Mouse (Mus musculus): ENCODE data around the gene Ihh. TPM values are rescaled to one million over a fixed set of nuclear protein-coding genes. Genes with fewer than 3 reads are reported as not detected.

Ihh gene
- total and polyA plus RNA-seq, 3 experiments: not detected

DNA sequence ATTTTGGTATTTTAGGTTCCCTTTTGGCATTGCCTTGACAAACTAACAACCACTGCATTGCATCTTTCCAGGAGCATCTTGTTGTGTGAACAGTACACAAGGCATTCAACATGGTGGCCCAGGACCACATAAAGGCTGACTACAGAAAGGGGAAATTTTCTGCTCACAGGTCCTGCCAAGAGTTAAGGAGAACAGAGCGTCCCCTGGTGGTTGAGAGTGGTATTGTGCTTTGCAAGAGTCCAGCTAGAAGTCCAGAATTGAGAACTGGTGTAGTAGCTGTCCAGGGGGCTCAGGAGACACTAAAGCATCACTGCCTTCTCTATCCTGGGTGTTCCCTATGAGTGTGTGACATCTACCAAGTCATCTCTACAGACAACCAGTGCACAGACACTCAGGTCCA, 49.0 kb upstream of the Ihh start:
- peak; percentile 67 for DNase-seq (ENCODE audit: extremely low read depth)
- in situ Hi-C loops (cut with MboI; ENCODE audit: low pct_ligation_motif_present, low pct_unique_long_range_greater_than_20kb, low sequenced_read_pairs) (no loop called here), dilution Hi-C loops (cut with MboI; ENCODE audit: extremely low pct_ligation_motif_present, extremely low pct_unique_long_range_greater_than_20kb, low sequenced_read_pairs) (no loop called here)
- Histone ChIP-seq H3K9me3 (replicated peaks; ENCODE audit: low read length) (no peaks in the 10 kb centered on the region), H3K79me2 (replicated peaks; ENCODE audit: control insufficient read depth, extremely low read depth, insufficient read depth, poor library complexity, severe bottlenecking) (no peaks in the 10 kb centered on the region), H3K4me3 (replicated peaks in 1 of 3; ENCODE audit: low read depth in 2 of 3, low read length in 2 of 3, poor library complexity in 1 of 3) (no peak overlapping the region), H3K4me2 (ENCODE audit: insufficient read depth, low read depth, poor library complexity, severe bottlenecking) (no peak overlapping the region), H3K9ac (ENCODE audit: insufficient read depth, low read depth) (no peak overlapping the region), H3K36me3 (replicated peaks in 1 of 2; ENCODE audit: control insufficient read depth in 1 of 2, insufficient read depth in 1 of 2, low read length in 1 of 2) (no peaks in the 10 kb centered on the region), H3K27ac (ENCODE audit: insufficient read depth, low read depth) (no peak overlapping the region), H3K27me3 (replicated peaks) (no peaks in the 10 kb centered on the region), H3K4me1 (ENCODE audit: control insufficient read depth in 1 of 2, insufficient read depth in 2 of 2) (peaks cover 0 to 11% of the 10 kb centered on the region in 2 experiments; a peak in 1 of 4 replicates)
- 0 out of 2 replicates have a peak, but pooled peaks have one; percentile 26 for TF ChIP-seq JUND (conservative IDR thresholded peaks at IDR 0.05; ENCODE audit: low read depth, low read length)
- TF ChIP-seq SMC3 (IDR thresholded peaks at IDR 0.05; ENCODE audit: low read depth, low read length): peak; percentile 96
- no peak; the same call in 1 of the 2 replicates for TF ChIP-seq NELFE (IDR thresholded peaks at IDR 0.05; ENCODE audit: low read depth, low read length)
- no peak for TF ChIP-seq HCFC1 (IDR thresholded peaks at IDR 0.05; ENCODE audit: low read depth, low read length)
- TF ChIP-seq RAD21 (IDR thresholded peaks at IDR 0.05; ENCODE audit: low read depth, low read length): peak; percentile 57
- TF ChIP-seq CTCF (conservative IDR thresholded peaks at IDR 0.05 in 1 of 2, IDR thresholded peaks at IDR 0.05 in 1 of 2; ENCODE audit: low read depth in 2 of 2, low read length in 2 of 2): peak; percentile 92 to 100

DNA sequence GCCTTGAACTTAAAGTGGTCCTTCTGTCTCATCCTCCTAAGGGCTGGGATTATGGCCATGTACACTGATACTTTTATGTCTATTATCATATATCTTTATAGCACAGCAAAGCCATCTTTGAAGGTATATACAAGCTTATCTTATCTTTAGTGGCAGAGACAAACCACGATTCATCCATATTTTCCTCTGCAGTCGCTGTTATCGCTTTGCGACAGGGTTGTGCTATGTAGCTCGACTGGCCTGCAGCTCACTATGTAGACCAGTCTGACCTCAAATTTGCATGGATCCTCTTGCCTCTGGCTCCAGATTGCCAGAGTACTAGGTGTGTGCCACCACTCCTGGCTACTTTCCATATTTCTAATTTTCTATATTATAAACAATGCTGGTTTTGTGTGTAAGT, 47.7 kb upstream of the Ihh start:
- no peak overlapping the region for H3K9ac ChIP-seq (ENCODE audit: insufficient read depth, low read depth)
- peaks cover 0 to 11% of the 10 kb centered on the region in 2 experiments; a peak in 1 of 4 replicates for H3K4me1 ChIP-seq (ENCODE audit: control insufficient read depth in 1 of 2, insufficient read depth in 2 of 2)
- no peak for DNase-seq (ENCODE audit: extremely low read depth)
- TF ChIP-seq POLR2AphosphoS2 (IDR thresholded peaks at IDR 0.05; ENCODE audit: low read depth, low read length) (no peak), CHD1 (IDR thresholded peaks at IDR 0.05; ENCODE audit: low read depth, low read length) (no peak), RCOR1 (conservative IDR thresholded peaks at IDR 0.05; ENCODE audit: low read depth, low read length) (no peak), IRF4 (IDR thresholded peaks at IDR 0.05; ENCODE audit: low read depth, low read length) (no peak)
- no peak overlapping the region for H3K4me2 ChIP-seq (ENCODE audit: insufficient read depth, low read depth, poor library complexity, severe bottlenecking)
- no peaks in the 10 kb centered on the region for H3K36me3 ChIP-seq (replicated peaks in 1 of 2; ENCODE audit: control insufficient read depth in 1 of 2, insufficient read depth in 1 of 2, low read length in 1 of 2)
- H3K9me3 ChIP-seq (replicated peaks; ENCODE audit: low read length): no peaks in the 10 kb centered on the region
- no peak overlapping the region for H3K4me3 ChIP-seq (replicated peaks in 1 of 3; ENCODE audit: low read depth in 2 of 3, low read length in 2 of 3, poor library complexity in 1 of 3)
- in situ Hi-C loops (cut with MboI; ENCODE audit: low pct_ligation_motif_present, low pct_unique_long_range_greater_than_20kb, low sequenced_read_pairs) (loop anchor here (5.0 kb wide), 1 partner anchor 37 kb away; no protein-coding TSS in a partner anchor), dilution Hi-C loops (cut with MboI; ENCODE audit: extremely low pct_ligation_motif_present, extremely low pct_unique_long_range_greater_than_20kb, low sequenced_read_pairs) (no loop called here)
- H3K27me3 ChIP-seq (replicated peaks): no peaks in the 10 kb centered on the region
- no peak overlapping the region for H3K27ac ChIP-seq (ENCODE audit: insufficient read depth, low read depth)
- H3K79me2 ChIP-seq (replicated peaks; ENCODE audit: control insufficient read depth, extremely low read depth, insufficient read depth, poor library complexity, severe bottlenecking): no peaks in the 10 kb centered on the region

- in situ Hi-C loops (cut with MboI; ENCODE audit: low pct_ligation_motif_present, low pct_unique_long_range_greater_than_20kb, low sequenced_read_pairs) (loop anchor here (5.0 kb wide), 1 partner anchor 35 kb away; no protein-coding TSS in a partner anchor), dilution Hi-C loops (cut with MboI; ENCODE audit: extremely low pct_ligation_motif_present, extremely low pct_unique_long_range_greater_than_20kb, low sequenced_read_pairs) (no loop called here)
- DNase-seq (ENCODE audit: extremely low read depth): no peak
- no peaks in the 10 kb centered on the region for H3K36me3 ChIP-seq (replicated peaks in 1 of 2; ENCODE audit: control insufficient read depth in 1 of 2, insufficient read depth in 1 of 2, low read length in 1 of 2)
- H3K79me2 ChIP-seq (replicated peaks; ENCODE audit: control insufficient read depth, extremely low read depth, insufficient read depth, poor library complexity, severe bottlenecking): no peaks in the 10 kb centered on the region
- H3K9me3 ChIP-seq (replicated peaks; ENCODE audit: low read length): no peaks in the 10 kb centered on the region
- no peak overlapping the region for H3K27ac ChIP-seq (ENCODE audit: insufficient read depth, low read depth)
- no peak overlapping the region for H3K9ac ChIP-seq (ENCODE audit: insufficient read depth, low read depth)
- no peak overlapping the region for H3K4me3 ChIP-seq (replicated peaks in 1 of 3; ENCODE audit: low read depth in 2 of 3, low read length in 2 of 3, poor library complexity in 1 of 3)
- peaks cover 0 to 11% of the 10 kb centered on the region in 2 experiments; a peak in 1 of 4 replicates for H3K4me1 ChIP-seq (ENCODE audit: control insufficient read depth in 1 of 2, insufficient read depth in 2 of 2)
- no peak for TF ChIP-seq MYC (IDR thresholded peaks at IDR 0.05; ENCODE audit: low read depth, low read length)
- no peak for TF ChIP-seq SMC3 (IDR thresholded peaks at IDR 0.05; ENCODE audit: low read depth, low read length)
- no peak for TF ChIP-seq USF1 (IDR thresholded peaks at IDR 0.05; ENCODE audit: low read depth, low read length)
- TF ChIP-seq GABPA (IDR thresholded peaks at IDR 0.05; ENCODE audit: insufficient replicate concordance, low read depth, low read length): no peak
- no peak for TF ChIP-seq POLR2AphosphoS2 (IDR thresholded peaks at IDR 0.05; ENCODE audit: low read depth, low read length)
- TF ChIP-seq E2F4 (IDR thresholded peaks at IDR 0.05; ENCODE audit: insufficient replicate concordance, low read depth, low read length): no peak
- TF ChIP-seq UBTF (IDR thresholded peaks at IDR 0.05; ENCODE audit: low read depth, low read length): no peak
- TF ChIP-seq MAX (IDR thresholded peaks at IDR 0.05; ENCODE audit: low read length): no peak
- no peak for TF ChIP-seq CHD2 (IDR thresholded peaks at IDR 0.05; ENCODE audit: low read length)
- no peak for TF ChIP-seq ETS1 (conservative IDR thresholded peaks at IDR 0.05; ENCODE audit: low read depth, low read length)
- TF ChIP-seq RCOR1 (conservative IDR thresholded peaks at IDR 0.05; ENCODE audit: low read depth, low read length): no peak
- TF ChIP-seq ZMIZ1 (IDR thresholded peaks at IDR 0.05; ENCODE audit: low read depth, low read length): no peak
- TF ChIP-seq KAT2A (IDR thresholded peaks at IDR 0.05; ENCODE audit: insufficient replicate concordance, low read length): no peak
- no peak for TF ChIP-seq NELFE (IDR thresholded peaks at IDR 0.05; ENCODE audit: low read depth, low read length)
- no peak for TF ChIP-seq EP300 (IDR thresholded peaks at IDR 0.05; ENCODE audit: low read length)
- TF ChIP-seq JUND (conservative IDR thresholded peaks at IDR 0.05; ENCODE audit: low read depth, low read length): no peak
- TF ChIP-seq MAFK (IDR thresholded peaks at IDR 0.05; ENCODE audit: insufficient replicate concordance, low read length): no peak
- no peaks in the 10 kb centered on the region for H3K27me3 ChIP-seq (replicated peaks)
- no peak overlapping the region for H3K4me2 ChIP-seq (ENCODE audit: insufficient read depth, low read depth, poor library complexity, severe bottlenecking)
Observed at GRCm38 (mm10) chr1:74997231-74997630, 45.8 kb upstream of the Ihh start.
